Mouse (Mus musculus): Measurements from ENCODE around the gene Abcd1. TPM values are rescaled to one million over a fixed set of nuclear protein-coding genes. Genes with fewer than 3 reads are reported as not detected.
"Not testable (repeated sequence)": the region's sequence is repeated elsewhere in the genome, so short reads cannot be mapped to it uniquely, and the experiment has no call there.

Abcd1 gene
- polyA plus RNA-seq, 1 experiment from 2014 or later: 8.0 TPM

DNA sequence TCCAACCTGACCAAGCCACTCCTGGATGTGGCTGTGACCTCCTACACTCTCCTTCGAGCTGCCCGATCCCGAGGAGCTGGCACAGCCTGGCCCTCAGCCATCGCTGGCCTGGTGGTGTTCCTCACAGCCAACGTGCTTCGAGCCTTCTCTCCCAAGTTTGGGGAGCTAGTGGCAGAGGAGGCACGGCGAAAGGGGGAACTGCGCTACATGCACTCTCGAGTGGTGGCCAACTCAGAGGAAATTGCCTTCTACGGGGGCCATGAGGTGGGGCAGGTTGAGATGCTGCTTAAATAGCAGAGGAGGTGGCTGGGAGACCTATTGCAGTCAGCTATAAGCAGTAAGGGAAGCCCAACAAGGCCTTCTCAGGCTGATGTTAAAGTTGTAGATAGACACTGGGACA is 1.3 kb downstream of the Abcd1 start:
- Histone ChIP-seq H3K27me3 (ENCODE audit: control insufficient read depth, insufficient read depth, low read length) (no peaks in the 10 kb centered on the region; the same call in 1 of the 2 replicates), H3K27ac (replicated peaks; ENCODE audit: low read depth, low read length) (no peak overlapping the region), H3K4me3 (ENCODE audit: low read depth, low read length) (no peak overlapping the region), H3K36me3 (replicated peaks; ENCODE audit: control insufficient read depth, insufficient read depth, low read depth, low read length) (no peaks in the 10 kb centered on the region), H3K4me2 (ENCODE audit: low read depth, low read length) (peak overlapping the region; percentile 2; the same call in 1 of the 2 replicates), H3K9ac (replicated peaks; ENCODE audit: low read length) (no peak overlapping the region), H3K4me1 (ENCODE audit: control insufficient read depth, insufficient read depth, low read length) (no peaks in the 10 kb centered on the region), H3K9me3 (replicated peaks; ENCODE audit: control insufficient read depth, low read length) (no peaks in the 10 kb centered on the region)
- ATAC-seq (replicated peaks; ENCODE audit: insufficient number of reproducible peaks, low FRiP score, low TSS enrichment, low read depth) (no peak), DNase-seq (ENCODE audit: low spot score) (no peak)
- 76% methylated on average over 11 of the region's 11 CpGs for WGBS

DNA sequence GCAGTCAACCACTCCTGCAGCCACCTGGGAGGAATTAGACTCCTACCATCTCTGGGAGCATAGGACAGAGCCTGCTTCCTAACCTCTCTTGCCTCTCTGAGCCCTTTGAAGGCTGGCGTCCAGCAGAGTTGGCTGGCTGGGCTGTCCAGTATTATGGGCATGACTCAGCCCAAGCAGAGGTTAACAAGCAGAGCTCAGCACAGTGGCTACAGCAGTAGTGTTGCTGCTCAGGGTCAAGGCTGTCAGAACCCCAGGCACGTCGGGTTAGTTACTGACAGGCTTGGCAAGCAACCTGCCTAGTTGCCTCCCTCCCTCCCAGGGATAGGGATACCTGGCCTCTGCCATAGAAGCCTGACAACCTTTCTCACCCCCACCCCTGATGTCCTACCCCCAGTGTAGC is 1.9 kb downstream of the Abcd1 start:
- Histone ChIP-seq H3K9ac (replicated peaks; ENCODE audit: low read length) (no peak overlapping the region; the same call in 1 of the 2 replicates), H3K27ac (replicated peaks; ENCODE audit: low read depth, low read length) (no peak overlapping the region), H3K9me3 (replicated peaks; ENCODE audit: control insufficient read depth, low read length) (no peaks in the 10 kb centered on the region), H3K4me2 (ENCODE audit: low read depth, low read length) (no peak overlapping the region; the same call in 1 of the 2 replicates), H3K36me3 (replicated peaks; ENCODE audit: control insufficient read depth, insufficient read depth, low read depth, low read length) (no peaks in the 10 kb centered on the region), H3K4me3 (ENCODE audit: low read depth, low read length) (no peak overlapping the region), H3K27me3 (ENCODE audit: control insufficient read depth, insufficient read depth, low read length) (no peaks in the 10 kb centered on the region; the same call in 1 of the 2 replicates), H3K4me1 (ENCODE audit: control insufficient read depth, insufficient read depth, low read length) (no peaks in the 10 kb centered on the region)
- DNase-seq (ENCODE audit: low spot score) (no peak), ATAC-seq (replicated peaks; ENCODE audit: insufficient number of reproducible peaks, low FRiP score, low TSS enrichment, low read depth) (no peak)
- 49% methylated on average over 3 of the region's 3 CpGs for WGBS

DNA sequence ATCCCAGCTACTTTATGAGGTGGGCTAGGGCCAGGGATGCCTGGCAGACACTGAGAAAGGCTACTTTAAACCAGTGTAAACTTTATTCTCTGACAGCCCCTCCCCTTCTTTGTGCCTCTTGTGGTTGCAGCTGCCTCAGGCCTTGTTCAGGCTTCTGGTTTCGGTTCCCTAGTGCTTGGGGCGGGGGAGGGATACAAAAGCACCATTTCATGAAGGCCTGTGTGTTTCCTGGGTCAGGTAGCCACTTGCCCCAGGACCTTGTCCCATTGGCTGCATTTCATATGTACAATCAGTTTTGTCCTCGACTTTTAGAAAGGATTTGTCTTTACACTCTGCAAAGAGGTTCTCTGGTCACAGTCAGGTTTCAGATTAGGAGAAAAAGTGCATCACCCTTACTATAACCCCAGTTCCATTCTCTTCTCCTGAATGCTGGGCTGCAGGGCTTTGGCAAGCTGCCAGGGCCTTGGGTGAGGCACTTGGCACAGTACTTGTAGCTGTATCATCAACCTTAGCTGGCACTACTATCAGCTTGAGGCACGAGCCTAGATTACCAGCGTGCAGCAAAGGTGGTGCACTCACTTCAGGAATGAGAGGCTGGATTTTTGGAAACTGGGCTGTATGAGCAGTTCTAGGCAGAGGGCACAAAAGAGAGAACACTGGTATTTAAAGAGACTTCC is 2.4 kb downstream of the Abcd1 start:
- Histone ChIP-seq H3K9me3 (replicated peaks; ENCODE audit: control insufficient read depth, low read length) (no peaks in the 10 kb centered on the region), H3K4me2 (ENCODE audit: low read depth, low read length) (no peak overlapping the region; the same call in 1 of the 2 replicates), H3K27ac (replicated peaks; ENCODE audit: low read depth, low read length) (no peak overlapping the region), H3K9ac (replicated peaks; ENCODE audit: low read length) (peak overlapping the region; percentile 1; the same call in 1 of the 2 replicates), H3K4me1 (ENCODE audit: control insufficient read depth, insufficient read depth, low read length) (no peaks in the 10 kb centered on the region), H3K4me3 (ENCODE audit: low read depth, low read length) (no peak overlapping the region), H3K27me3 (ENCODE audit: control insufficient read depth, insufficient read depth, low read length) (no peaks in the 10 kb centered on the region; the same call in 1 of the 2 replicates), H3K36me3 (replicated peaks; ENCODE audit: control insufficient read depth, insufficient read depth, low read depth, low read length) (no peaks in the 10 kb centered on the region)
- whole genome bisulfite sequencing: 42% methylated on average over 5 of the region's 5 CpGs
- no peak for ATAC-seq (replicated peaks; ENCODE audit: insufficient number of reproducible peaks, low FRiP score, low TSS enrichment, low read depth)
- no peak for DNase-seq (ENCODE audit: low spot score)

- Histone ChIP-seq H3K27me3 (ENCODE audit: control insufficient read depth, insufficient read depth, low read length) (no peaks in the 10 kb centered on the region), H3K9ac (replicated peaks; ENCODE audit: low read length) (no peak overlapping the region), H3K27ac (replicated peaks; ENCODE audit: low read depth, low read length) (no peak overlapping the region), H3K4me1 (ENCODE audit: control insufficient read depth, insufficient read depth, low read length) (no peaks in the 10 kb centered on the region), H3K4me3 (ENCODE audit: low read depth, low read length) (no peak overlapping the region), H3K36me3 (replicated peaks; ENCODE audit: control insufficient read depth, insufficient read depth, low read depth, low read length) (no peaks in the 10 kb centered on the region), H3K9me3 (replicated peaks; ENCODE audit: control insufficient read depth, low read length) (no peaks in the 10 kb centered on the region), H3K4me2 (ENCODE audit: low read depth, low read length) (no peak overlapping the region)
- DNase-seq (ENCODE audit: low spot score) (no peak), ATAC-seq (replicated peaks; ENCODE audit: insufficient number of reproducible peaks, low FRiP score, low TSS enrichment, low read depth) (no peak)
- WGBS: 52% methylated on average over 1 of the region's 1 CpGs
These were observed 14.5 kb downstream of the Abcd1 start for GRCm38 (mm10) chrX:73730908-73731307.

- DNase-seq (ENCODE audit: low spot score): no peak
- ATAC-seq (replicated peaks; ENCODE audit: insufficient number of reproducible peaks, low FRiP score, low TSS enrichment, low read depth): no peak
- Histone ChIP-seq H3K9ac (replicated peaks; ENCODE audit: low read length) (no peak overlapping the region), H3K27ac (replicated peaks; ENCODE audit: low read depth, low read length) (no peak overlapping the region), H3K36me3 (replicated peaks; ENCODE audit: control insufficient read depth, insufficient read depth, low read depth, low read length) (no peaks in the 10 kb centered on the region), H3K9me3 (replicated peaks; ENCODE audit: control insufficient read depth, low read length) (no peaks in the 10 kb centered on the region), H3K4me3 (ENCODE audit: low read depth, low read length) (no peak overlapping the region), H3K4me2 (ENCODE audit: low read depth, low read length) (no peak overlapping the region), H3K4me1 (ENCODE audit: control insufficient read depth, insufficient read depth, low read length) (no peaks in the 10 kb centered on the region), H3K27me3 (ENCODE audit: control insufficient read depth, insufficient read depth, low read length) (no peaks in the 10 kb centered on the region)
- 69% methylated on average over 1 of the region's 1 CpGs for WGBS
These were observed 21.8 kb downstream of the Abcd1 start for GRCm38 (mm10) chrX:73738155-73738554.

GRCm38 (mm10) chrX:73739151-73739550 is 22.8 kb downstream of the Abcd1 start:
- Histone ChIP-seq H3K4me2 (ENCODE audit: low read depth, low read length) (no peak overlapping the region), H3K36me3 (replicated peaks; ENCODE audit: control insufficient read depth, insufficient read depth, low read depth, low read length) (no peaks in the 10 kb centered on the region), H3K27me3 (ENCODE audit: control insufficient read depth, insufficient read depth, low read length) (no peaks in the 10 kb centered on the region), H3K9me3 (replicated peaks; ENCODE audit: control insufficient read depth, low read length) (no peaks in the 10 kb centered on the region), H3K9ac (replicated peaks; ENCODE audit: low read length) (no peak overlapping the region), H3K4me3 (ENCODE audit: low read depth, low read length) (no peak overlapping the region), H3K27ac (replicated peaks; ENCODE audit: low read depth, low read length) (no peak overlapping the region), H3K4me1 (ENCODE audit: control insufficient read depth, insufficient read depth, low read length) (no peaks in the 10 kb centered on the region)
- 51% methylated on average over 5 of the region's 5 CpGs for WGBS
- DNase-seq (ENCODE audit: low spot score) (no peak), ATAC-seq (replicated peaks; ENCODE audit: insufficient number of reproducible peaks, low FRiP score, low TSS enrichment, low read depth) (no peak)

DNA sequence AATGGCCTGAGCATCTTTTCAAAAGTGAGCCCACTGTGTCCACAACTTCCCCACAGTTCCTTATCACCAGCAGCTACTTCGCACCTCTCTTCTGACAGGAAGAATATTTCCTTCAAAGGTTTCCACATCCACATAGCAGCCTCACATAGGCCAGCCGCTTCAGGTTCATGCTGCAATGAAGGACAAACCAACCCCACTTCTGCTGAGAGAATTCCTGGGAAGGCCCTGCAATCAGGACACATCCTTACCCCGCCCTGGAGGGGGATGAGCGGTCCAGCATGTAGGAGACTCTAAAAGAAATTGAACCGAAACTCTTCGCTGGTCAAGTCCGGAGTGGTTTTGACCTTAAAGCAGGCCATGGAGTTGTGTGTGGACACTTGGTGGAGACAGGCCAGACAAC is 23.4 kb downstream of the Abcd1 start:
- H3K4me1 ChIP-seq (ENCODE audit: control insufficient read depth, insufficient read depth, low read length); H3K27ac ChIP-seq (replicated peaks; ENCODE audit: low read depth, low read length); H3K36me3 ChIP-seq (replicated peaks; ENCODE audit: control insufficient read depth, insufficient read depth, low read depth, low read length); H3K9me3 ChIP-seq (replicated peaks; ENCODE audit: control insufficient read depth, low read length); H3K9ac ChIP-seq (replicated peaks; ENCODE audit: low read length); H3K4me3 ChIP-seq (ENCODE audit: low read depth, low read length); ATAC-seq (replicated peaks; ENCODE audit: insufficient number of reproducible peaks, low FRiP score, low TSS enrichment, low read depth); H3K27me3 ChIP-seq (ENCODE audit: control insufficient read depth, insufficient read depth, low read length); DNase-seq (ENCODE audit: low spot score); H3K4me2 ChIP-seq (ENCODE audit: low read depth, low read length): not testable (repeated sequence)
- 93% methylated on average over 7 of the region's 7 CpGs for WGBS

DNA sequence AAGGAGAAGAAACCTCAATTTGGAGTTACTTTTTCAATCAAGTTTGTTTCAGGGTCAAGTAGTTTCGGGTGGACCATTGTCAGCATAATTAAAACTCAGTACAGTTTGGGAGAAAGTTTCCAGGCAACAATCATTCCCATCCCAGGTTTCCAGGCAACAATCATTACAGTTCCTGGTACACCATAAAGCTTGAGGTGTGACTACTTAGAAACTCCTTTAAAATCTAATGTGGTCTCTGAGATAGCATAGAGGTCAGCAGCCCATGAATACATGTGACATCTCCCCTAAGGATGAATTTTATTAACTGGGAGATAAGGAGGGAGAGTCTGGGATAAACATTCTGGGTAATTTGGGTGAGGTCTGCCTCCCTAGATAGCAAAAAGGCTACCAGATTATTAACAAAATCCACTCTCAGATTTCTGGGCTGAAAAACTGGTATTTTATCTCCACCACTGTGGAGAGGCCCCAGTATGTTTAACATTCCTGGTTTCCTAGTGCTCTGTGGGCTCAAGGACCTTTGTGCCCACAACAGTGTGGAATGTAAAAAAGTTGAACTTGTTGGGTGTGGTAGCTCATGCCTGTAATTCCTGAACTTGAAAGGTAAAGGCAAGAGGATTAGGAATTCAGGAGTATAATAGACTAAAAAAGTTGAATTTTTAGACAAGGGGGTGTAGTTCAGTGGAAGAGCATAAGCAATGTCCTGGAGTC is 28.5 kb downstream of the Abcd1 start:
- H3K27ac ChIP-seq (replicated peaks; ENCODE audit: low read depth, low read length): no peak overlapping the region
- H3K4me2 ChIP-seq (ENCODE audit: low read depth, low read length): no peak overlapping the region
- ATAC-seq (replicated peaks; ENCODE audit: insufficient number of reproducible peaks, low FRiP score, low TSS enrichment, low read depth) (no peak), DNase-seq (ENCODE audit: low spot score) (no peak)
- H3K27me3 ChIP-seq (ENCODE audit: control insufficient read depth, insufficient read depth, low read length): no peaks in the 10 kb centered on the region
- H3K36me3 ChIP-seq (replicated peaks; ENCODE audit: control insufficient read depth, insufficient read depth, low read depth, low read length): no peaks in the 10 kb centered on the region
- H3K9me3 ChIP-seq (replicated peaks; ENCODE audit: control insufficient read depth, low read length): no peaks in the 10 kb centered on the region
- H3K4me1 ChIP-seq (ENCODE audit: control insufficient read depth, insufficient read depth, low read length): no peaks in the 10 kb centered on the region
- no peak overlapping the region for H3K9ac ChIP-seq (replicated peaks; ENCODE audit: low read length)
- 88% methylated on average over 1 of the region's 1 CpGs for WGBS
- no peak overlapping the region for H3K4me3 ChIP-seq (ENCODE audit: low read depth, low read length)

Data from embryonic facial prominence, embryonic 11.5 days (tissue).